Mouse (Mus musculus): ENCODE data around the gene Ltbp1. TPM values are rescaled to one million over a fixed set of nuclear protein-coding genes. Genes with fewer than 3 reads are reported as not detected.

Gene Ltbp1
- polyA plus RNA-seq, 1 experiment from 2014 or later, result 3.0 TPM

DNA sequence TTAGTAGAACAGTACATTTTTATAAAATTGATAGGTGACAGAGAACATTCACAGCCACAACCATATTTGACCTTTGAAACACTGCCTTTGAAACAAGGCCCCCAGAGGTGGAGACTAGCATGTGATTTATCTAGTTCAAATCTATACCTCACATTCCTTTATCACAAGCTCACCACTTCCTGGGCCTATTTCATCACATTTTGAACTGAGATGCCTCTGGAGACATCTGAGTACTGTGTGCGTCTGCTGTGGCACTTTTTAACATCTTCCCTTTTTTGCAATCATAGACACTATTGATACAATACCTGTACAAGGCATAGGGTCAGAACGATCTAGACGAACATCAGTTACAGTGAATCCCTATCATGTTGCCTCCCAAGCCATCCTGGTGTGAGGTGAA lies 232.1 kb downstream of the Ltbp1 start:
- no peak overlapping the region for H3K4me2 ChIP-seq
- no peak overlapping the region for H3K9ac ChIP-seq
- H3K36me3 ChIP-seq (ENCODE audit: poor library complexity, severe bottlenecking), result no peaks in the 10 kb centered on the region
- no peak overlapping the region for H3K27ac ChIP-seq
- H3K4me3 ChIP-seq, result no peak overlapping the region
- WGBS, result 91% methylated on average over 3 of the region's 3 CpGs
- H3K27me3 ChIP-seq, result no peaks in the 10 kb centered on the region
- H3K9me3 ChIP-seq (replicated peaks), result no peaks in the 10 kb centered on the region
- ATAC-seq, result no peak
- no peaks in the 10 kb centered on the region for H3K4me1 ChIP-seq

- no peaks in the 10 kb centered on the region for H3K36me3 ChIP-seq (ENCODE audit: poor library complexity, severe bottlenecking)
- WGBS, result 78% methylated on average over 2 of the region's 2 CpGs
- H3K27ac ChIP-seq, result no peak overlapping the region
- ATAC-seq, result no peak
- H3K4me3 ChIP-seq, result no peak overlapping the region
- no peak overlapping the region for H3K4me2 ChIP-seq
- no peaks in the 10 kb centered on the region for H3K4me1 ChIP-seq
- no peak overlapping the region for H3K9ac ChIP-seq
- H3K27me3 ChIP-seq, result no peaks in the 10 kb centered on the region
- H3K9me3 ChIP-seq (replicated peaks), result no peaks in the 10 kb centered on the region
Measured at GRCm38 (mm10) chr17:75238655-75239054, 233.3 kb downstream of the Ltbp1 start.

DNA sequence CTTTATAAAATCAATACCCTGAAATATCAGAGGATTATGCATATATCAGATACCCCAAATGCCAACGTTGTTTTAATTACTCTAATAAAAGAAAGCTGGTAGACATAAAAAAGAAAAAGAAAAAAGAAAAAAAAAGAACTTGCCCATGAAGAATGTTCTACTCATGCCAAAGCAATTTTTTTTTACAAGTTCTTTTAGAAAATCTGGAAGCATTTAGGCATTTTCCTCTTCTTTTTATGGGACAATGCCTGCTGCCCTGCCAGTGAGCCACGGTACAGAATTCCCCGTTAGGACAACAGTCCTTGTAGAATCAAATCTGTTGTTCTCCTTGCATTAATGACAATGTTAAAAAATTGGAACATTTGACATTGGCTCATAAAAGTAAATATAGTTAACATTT lies 234.2 kb downstream of the Ltbp1 start:
- no peaks in the 10 kb centered on the region for H3K4me1 ChIP-seq
- H3K36me3 ChIP-seq (ENCODE audit: poor library complexity, severe bottlenecking), result no peaks in the 10 kb centered on the region
- no peak overlapping the region for H3K9ac ChIP-seq
- H3K4me2 ChIP-seq, result no peak overlapping the region
- H3K4me3 ChIP-seq, result no peak overlapping the region
- WGBS, result 76% methylated on average over 3 of the region's 3 CpGs
- ATAC-seq, result no peak
- H3K9me3 ChIP-seq (replicated peaks), result no peaks in the 10 kb centered on the region
- no peak overlapping the region for H3K27ac ChIP-seq
- H3K27me3 ChIP-seq, result no peaks in the 10 kb centered on the region

DNA sequence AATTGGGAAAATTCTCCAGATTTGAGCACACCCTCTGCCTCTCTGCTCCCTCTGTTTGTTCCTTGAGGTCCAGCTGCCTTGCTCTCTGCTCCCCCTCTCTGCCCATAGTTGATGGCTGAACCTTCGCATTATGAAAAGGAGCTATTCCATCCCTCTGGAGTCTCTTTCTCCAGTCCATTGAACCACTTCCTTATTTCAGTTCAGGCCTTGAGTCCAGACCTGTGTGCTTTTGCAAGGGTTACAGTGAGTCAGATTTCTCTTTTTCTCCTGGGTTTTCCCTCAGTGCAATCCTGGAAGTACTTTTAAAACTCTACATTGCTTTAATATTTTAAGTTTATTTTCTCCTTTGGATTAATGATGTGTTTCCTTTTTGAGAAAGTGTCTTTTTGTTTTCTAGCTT lies 236.7 kb downstream of the Ltbp1 start:
- 94% methylated on average over 1 of the region's 1 CpGs for WGBS
- Histone ChIP-seq H3K4me1 (no peaks in the 10 kb centered on the region), H3K9me3 (replicated peaks) (no peaks in the 10 kb centered on the region), H3K27ac (no peak overlapping the region), H3K4me2 (no peak overlapping the region), H3K9ac (no peak overlapping the region), H3K36me3 (ENCODE audit: poor library complexity, severe bottlenecking) (no peaks in the 10 kb centered on the region), H3K27me3 (no peaks in the 10 kb centered on the region), H3K4me3 (no peak overlapping the region)
- no peak for ATAC-seq

DNA sequence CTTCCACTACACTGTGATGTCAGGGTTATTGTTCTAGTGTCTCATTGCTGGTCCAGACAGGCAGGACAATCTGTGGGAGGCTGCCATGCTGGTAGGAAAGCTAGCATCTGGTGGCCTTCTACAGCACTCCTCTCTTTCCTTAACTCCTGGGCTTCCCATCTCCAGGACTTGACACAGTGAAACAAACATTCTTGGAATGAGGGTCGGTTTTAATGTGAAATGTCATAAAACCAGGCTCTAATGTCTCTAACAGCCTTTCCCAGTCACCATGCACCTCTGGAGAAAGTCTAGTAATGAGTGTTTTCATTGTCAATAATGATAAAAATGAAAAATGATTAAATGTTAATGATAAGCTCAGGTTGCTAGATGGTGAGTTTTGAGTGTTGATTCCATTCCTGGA lies 237.9 kb downstream of the Ltbp1 start:
- no peak overlapping the region for H3K4me3 ChIP-seq
- no peak overlapping the region for H3K9ac ChIP-seq
- ATAC-seq, result no peak
- no peak overlapping the region for H3K27ac ChIP-seq
- H3K4me2 ChIP-seq, result no peak overlapping the region
- no peaks in the 10 kb centered on the region for H3K36me3 ChIP-seq (ENCODE audit: poor library complexity, severe bottlenecking)
- WGBS, result 86% methylated on average over 1 of the region's 1 CpGs
- no peaks in the 10 kb centered on the region for H3K4me1 ChIP-seq
- no peaks in the 10 kb centered on the region for H3K9me3 ChIP-seq (replicated peaks)
- H3K27me3 ChIP-seq, result no peaks in the 10 kb centered on the region

GRCm38 (mm10) chr17:75244148-75244547 lies 238.8 kb downstream of the Ltbp1 start:
- no peaks in the 10 kb centered on the region for H3K36me3 ChIP-seq (ENCODE audit: poor library complexity, severe bottlenecking)
- no peak overlapping the region for H3K4me2 ChIP-seq
- no peak overlapping the region for H3K27ac ChIP-seq
- no peaks in the 10 kb centered on the region for H3K27me3 ChIP-seq
- no peak overlapping the region for H3K9ac ChIP-seq
- H3K4me3 ChIP-seq, result no peak overlapping the region
- H3K4me1 ChIP-seq, result no peaks in the 10 kb centered on the region
- WGBS, result 94% methylated on average over 3 of the region's 3 CpGs
- no peaks in the 10 kb centered on the region for H3K9me3 ChIP-seq (replicated peaks)
- no peak for ATAC-seq

- WGBS, result 96% methylated on average over 7 of the region's 7 CpGs
- Histone ChIP-seq H3K4me3 (no peak overlapping the region), H3K36me3 (ENCODE audit: poor library complexity, severe bottlenecking) (no peaks in the 10 kb centered on the region)
Measured at GRCm38 (mm10) chr17:75245085-75245484, 239.7 kb downstream of the Ltbp1 start.

DNA sequence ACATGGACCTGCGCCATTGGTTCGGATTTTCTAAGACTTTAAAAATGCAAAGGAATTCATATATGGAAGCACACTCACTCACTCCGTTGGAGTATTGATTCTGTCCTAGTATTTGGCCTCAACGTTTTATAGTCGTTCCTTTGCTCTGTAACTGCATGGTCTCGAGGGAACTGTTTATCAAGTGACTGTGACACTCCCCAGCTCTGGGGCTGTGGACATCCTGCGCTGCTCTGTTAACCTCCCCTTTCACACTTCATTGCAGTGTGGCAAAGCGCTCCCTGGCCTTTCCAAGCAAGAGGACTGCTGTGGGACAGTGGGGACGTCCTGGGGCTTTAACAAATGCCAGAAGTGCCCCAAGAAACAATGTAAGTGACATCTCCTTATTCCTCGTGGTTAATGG lies 243.3 kb downstream of the Ltbp1 start:
- H3K4me2 ChIP-seq, result no peak overlapping the region
- H3K9me3 ChIP-seq (replicated peaks), result no peaks in the 10 kb centered on the region
- 78% methylated on average over 10 of the region's 10 CpGs for WGBS
- H3K4me3 ChIP-seq, result no peak overlapping the region
- ATAC-seq, result no peak
- H3K9ac ChIP-seq, result no peak overlapping the region
- H3K36me3 ChIP-seq (ENCODE audit: poor library complexity, severe bottlenecking), result no peaks in the 10 kb centered on the region
- no peaks in the 10 kb centered on the region for H3K4me1 ChIP-seq
- H3K27ac ChIP-seq, result no peak overlapping the region
- no peaks in the 10 kb centered on the region for H3K27me3 ChIP-seq

More at GRCm38 (mm10) chr17:75245085-75245484, 239.7 kb downstream of the Ltbp1 start:
- ATAC-seq, result no peak
- no peaks in the 10 kb centered on the region for H3K9me3 ChIP-seq (replicated peaks)
- no peak overlapping the region for H3K9ac ChIP-seq
- H3K27me3 ChIP-seq, result no peaks in the 10 kb centered on the region
- H3K27ac ChIP-seq, result no peak overlapping the region
- no peaks in the 10 kb centered on the region for H3K4me1 ChIP-seq
- H3K4me2 ChIP-seq, result no peak overlapping the region

- H3K4me1 ChIP-seq, result no peaks in the 10 kb centered on the region
- no peak overlapping the region for H3K27ac ChIP-seq
- H3K4me2 ChIP-seq, result no peak overlapping the region
- WGBS, result 86% methylated on average over 6 of the region's 6 CpGs
- ATAC-seq, result no peak
- H3K4me3 ChIP-seq, result no peak overlapping the region
- no peaks in the 10 kb centered on the region for H3K36me3 ChIP-seq (ENCODE audit: poor library complexity, severe bottlenecking)
- H3K27me3 ChIP-seq, result no peaks in the 10 kb centered on the region
- no peak overlapping the region for H3K9ac ChIP-seq
- H3K9me3 ChIP-seq (replicated peaks), result no peaks in the 10 kb centered on the region
Measured at GRCm38 (mm10) chr17:75250571-75250970, 245.2 kb downstream of the Ltbp1 start.

DNA sequence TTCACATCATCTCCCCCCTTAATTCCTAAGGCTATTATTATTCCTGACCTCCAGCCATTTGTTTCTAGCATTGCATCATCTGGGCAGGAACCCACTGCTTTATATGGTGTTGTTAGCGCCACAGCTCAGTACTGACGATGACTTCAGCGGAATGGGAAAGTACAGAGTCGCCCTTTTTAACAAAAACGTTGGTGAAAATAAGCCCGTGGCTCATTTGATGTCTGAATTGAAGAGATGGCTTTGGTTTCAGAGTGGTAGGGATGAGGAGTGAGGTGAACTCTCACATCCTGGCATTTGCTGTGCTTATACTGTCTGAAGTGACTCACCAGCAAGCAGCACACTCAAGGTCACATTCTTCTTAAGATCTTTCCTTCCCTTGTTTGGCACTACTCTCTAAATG lies 245.7 kb downstream of the Ltbp1 start:
- H3K9ac ChIP-seq, result no peak overlapping the region

DNA sequence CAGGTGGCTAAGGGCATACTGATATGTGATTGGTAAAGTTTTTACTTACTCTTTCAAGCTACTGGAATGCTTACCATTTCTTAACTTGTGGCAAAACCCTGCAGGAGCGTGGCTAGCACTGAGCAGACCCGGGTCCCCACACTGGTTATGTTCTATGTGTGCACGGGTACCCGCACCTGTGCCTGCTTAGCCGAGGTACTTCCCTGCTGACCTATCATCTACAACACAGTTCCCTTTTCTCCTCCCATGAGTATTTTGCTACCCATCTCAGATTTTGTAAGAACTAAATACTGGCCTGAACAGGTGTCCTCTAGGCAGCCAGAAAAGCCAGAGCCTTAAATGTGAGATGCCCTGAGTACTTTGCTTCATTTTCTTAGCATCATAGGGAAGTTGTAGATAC lies 247.2 kb downstream of the Ltbp1 start:
- Histone ChIP-seq H3K9ac (no peak overlapping the region), H3K4me1 (no peaks in the 10 kb centered on the region), H3K27me3 (no peaks in the 10 kb centered on the region), H3K4me2 (no peak overlapping the region), H3K4me3 (no peak overlapping the region), H3K36me3 (ENCODE audit: poor library complexity, severe bottlenecking) (no peaks in the 10 kb centered on the region), H3K9me3 (replicated peaks) (no peaks in the 10 kb centered on the region), H3K27ac (no peak overlapping the region)
- 98% methylated on average over 5 of the region's 5 CpGs for WGBS
- no peak for ATAC-seq

More for the DNA sequence above, 245.7 kb downstream of the Ltbp1 start:
- Histone ChIP-seq H3K27ac (no peak overlapping the region), H3K4me2 (no peak overlapping the region), H3K36me3 (ENCODE audit: poor library complexity, severe bottlenecking) (no peaks in the 10 kb centered on the region), H3K9me3 (replicated peaks) (no peaks in the 10 kb centered on the region), H3K4me1 (no peaks in the 10 kb centered on the region), H3K4me3 (no peak overlapping the region), H3K27me3 (no peaks in the 10 kb centered on the region)
- WGBS, result 88% methylated on average over 6 of the region's 6 CpGs
- ATAC-seq, result no peak

GRCm38 (mm10) chr17:75254909-75255308 lies 249.5 kb downstream of the Ltbp1 start:
- no peak for ATAC-seq
- no peak overlapping the region for H3K4me2 ChIP-seq
- WGBS, result 53% methylated on average over 6 of the region's 6 CpGs
- no peaks in the 10 kb centered on the region for H3K27me3 ChIP-seq
- H3K36me3 ChIP-seq (ENCODE audit: poor library complexity, severe bottlenecking), result no peaks in the 10 kb centered on the region
- H3K9ac ChIP-seq, result no peak overlapping the region
- H3K27ac ChIP-seq, result no peak overlapping the region
- no peaks in the 10 kb centered on the region for H3K9me3 ChIP-seq (replicated peaks)
- H3K4me3 ChIP-seq, result no peak overlapping the region
- H3K4me1 ChIP-seq, result no peaks in the 10 kb centered on the region

DNA sequence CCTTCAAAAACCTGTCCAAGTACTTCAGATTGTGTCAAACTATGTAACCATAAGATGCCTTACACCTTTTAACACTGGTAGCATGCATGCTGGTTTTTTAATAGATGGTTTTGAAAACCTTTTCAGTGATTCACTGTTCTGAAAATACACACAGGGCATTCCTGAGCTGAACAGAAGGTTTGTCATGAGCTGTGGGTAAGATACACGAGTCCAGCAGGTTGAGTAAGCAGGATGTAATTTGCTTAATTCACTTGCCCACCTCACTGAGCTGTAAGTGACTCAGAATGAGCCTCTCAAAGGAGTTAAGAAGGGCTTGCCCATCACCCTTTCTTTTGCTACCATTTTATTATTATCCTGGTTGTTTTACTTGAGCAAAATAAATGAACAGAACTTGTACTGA lies 250.6 kb downstream of the Ltbp1 start:
- no peak for ATAC-seq
- Histone ChIP-seq H3K4me2 (no peak overlapping the region), H3K9me3 (replicated peaks) (no peaks in the 10 kb centered on the region), H3K27ac (no peak overlapping the region), H3K27me3 (no peaks in the 10 kb centered on the region), H3K4me3 (no peak overlapping the region), H3K36me3 (ENCODE audit: poor library complexity, severe bottlenecking) (no peaks in the 10 kb centered on the region), H3K4me1 (no peaks in the 10 kb centered on the region), H3K9ac (no peak overlapping the region)
- WGBS, result 69% methylated on average over 1 of the region's 1 CpGs

Measured in forebrain, embryonic 13.5 days (tissue).